In genomic region chr11:114812731-114813240, GRCm38 (mm10) we compare ENCODE assay signal across 9 mouse cellular contexts. TPM values are rescaled to one million over a fixed set of nuclear protein-coding genes. Genes with fewer than 3 reads are reported as not detected.
DNase-seq lines count a peak whose midpoint lies in the region; ATAC-seq lines count a peak whose summit lies in the region.
"Had no signal": no experiment of that assay in that cellular context is flagged by ENCODE, and none has a peak within 500 bp of the region (broad histone marks: within the 10 kb centered on the region; RNA-seq: fewer than 3 reads in every experiment).

No protein-coding gene starts in this region.

- no peak overlapping the region for H3K4me3 ChIP-seq in hindbrain, embryonic 16.5 days (ENCODE audit: low read length)
- H3K4me3 ChIP-seq: liver, embryonic 15.5 days had no signal

- no peaks in the 10 kb centered on the region for H3K36me3 ChIP-seq in hindbrain, embryonic 16.5 days (ENCODE audit: control insufficient read depth, insufficient read depth, low read length)
- H3K36me3 ChIP-seq: liver, embryonic 15.5 days had no signal

- 16% methylated on average over 6 of the region's 6 CpGs for WGBS in hindbrain, embryonic 16.5 days

- H3K9ac ChIP-seq in hindbrain, embryonic 16.5 days (ENCODE audit: low read depth, low read length), result no peak overlapping the region
- H3K9ac ChIP-seq: liver, embryonic 15.5 days had no signal

- no peaks in the 10 kb centered on the region for H3K4me1 ChIP-seq in hindbrain, embryonic 16.5 days (ENCODE audit: control insufficient read depth, insufficient read depth, low read depth, low read length)

- ATAC-seq in hindbrain, embryonic 16.5 days, result peak; percentile 76
- peak; percentile 85 for ATAC-seq in megakaryocyte, adult 5-6 weeks (ENCODE audit: poor library complexity, severe bottlenecking)

- no peaks in the 10 kb centered on the region for H3K9me3 ChIP-seq in hindbrain, embryonic 16.5 days (ENCODE audit: control insufficient read depth, low read length)
- H3K9me3 ChIP-seq: liver, embryonic 15.5 days had no signal

- H3K27me3 ChIP-seq in hindbrain, embryonic 16.5 days (replicated peaks; ENCODE audit: control insufficient read depth, insufficient read depth, low read length), result no peaks in the 10 kb centered on the region
- H3K27me3 ChIP-seq: liver, embryonic 15.5 days had no signal

- H3K4me2 ChIP-seq in hindbrain, embryonic 16.5 days (ENCODE audit: low read length), result no peak overlapping the region
- H3K4me2 ChIP-seq: liver, embryonic 15.5 days had no signal

- peak; percentile 74 for DNase-seq in Muller cell, postnatal 12 days (ENCODE audit: inconsistent ontology term)
- DNase-seq in cerebellum, adult 9-10 months, result peak; percentile 96
- peak; percentile 72 to 89 for DNase-seq in frontal cortex, postnatal 14 days (ENCODE audit: low spot score in 2 of 2)
- DNase-seq in left cerebral cortex, adult 18-20 months (ENCODE audit: low spot score in 2 of 2), result peak; percentile 90 to 98
- DNase-seq in right cerebral cortex, postnatal 14 days, result peak; percentile 95
- peak; percentile 98 for DNase-seq in urinary bladder, postnatal 25 days (ENCODE audit: low spot score)

- H3K27ac ChIP-seq in hindbrain, embryonic 16.5 days (ENCODE audit: low read depth, low read length), result no peak overlapping the region
- H3K27ac ChIP-seq: liver, embryonic 15.5 days had no signal

RNA-seq across cellular contexts. Expression of gene Gpr142, which starts 14.1 kb away (rescaled TPM):
- polyA plus RNA-seq in hindbrain, embryonic 16.5 days (2015; fragmentation: Nextera tagmentation; extraction: Ambion mirVana), result not detected in 2 replicates
- total RNA-seq in left cerebral cortex, adult 18-20 months (2021), result not detected
- not detected in 2 replicates for total RNA-seq in megakaryocyte, adult 5-6 weeks (2015)
- total RNA-seq in megakaryocyte, adult 5-6 weeks (2017), result not detected in 2 replicates
- polyA plus RNA-seq: liver, embryonic 15.5 days had no signal

RNA-seq across cellular contexts. Expression of gene Btbd17, which starts 17.0 kb away (rescaled TPM):
- 22.4 and 24.2 TPM in 2 replicates for polyA plus RNA-seq in hindbrain, embryonic 16.5 days (2015; fragmentation: Nextera tagmentation; extraction: Ambion mirVana)
- total RNA-seq in left cerebral cortex, adult 18-20 months (2021), result 10 to 100 TPM; 26.3 to 31.6 TPM
- total RNA-seq in megakaryocyte, adult 5-6 weeks (2015), result not detected in 2 replicates
- total RNA-seq in megakaryocyte, adult 5-6 weeks (2017), result not detected in 2 replicates
- polyA plus RNA-seq: liver, embryonic 15.5 days had no signal

RNA-seq across cellular contexts. Expression of gene Gprc5c, which starts 38.2 kb away (rescaled TPM):
- polyA plus RNA-seq in hindbrain, embryonic 16.5 days (2015; fragmentation: Nextera tagmentation; extraction: Ambion mirVana), result 9.7 and 12.9 TPM in 2 replicates
- 1 to 10 TPM; 4.3 to 6.5 TPM for total RNA-seq in left cerebral cortex, adult 18-20 months (2021)
- total RNA-seq in megakaryocyte, adult 5-6 weeks (2015), result 0.04 and 0.32 TPM in 2 replicates
- total RNA-seq in megakaryocyte, adult 5-6 weeks (2017), result 0.37 and 0.89 TPM in 2 replicates

RNA-seq across cellular contexts. Expression of gene Kif19a, which starts 47.6 kb away (rescaled TPM):
- 0.55 and 0.69 TPM in 2 replicates for polyA plus RNA-seq in hindbrain, embryonic 16.5 days (2015; fragmentation: Nextera tagmentation; extraction: Ambion mirVana)
- 1 to 10 TPM; 1.7 to 2.6 TPM for total RNA-seq in left cerebral cortex, adult 18-20 months (2021)
- total RNA-seq in megakaryocyte, adult 5-6 weeks (2015), result 0.16 and 0.27 TPM in 2 replicates
- total RNA-seq in megakaryocyte, adult 5-6 weeks (2017), result 0.11 and 0.69 TPM in 2 replicates

Comparison
In these comparisons a context has a peak if more than half of its experiments do, and no peak if none do; other contexts are left out.
1. RNA of gene Btbd17, which starts 17.0 kb away (total RNA-seq): 26.3 to 31.6 TPM in left cerebral cortex, adult 18-20 months; not detected in megakaryocyte, adult 5-6 weeks; every median in the first group is over 10 times any median in the second.
2. Peak in every context shown above with its lines, with median percentiles within 50 percentile points of each other: DNase-seq.